ENCODE assay signal across 12 mouse cellular contexts in the genomic region with DNA sequence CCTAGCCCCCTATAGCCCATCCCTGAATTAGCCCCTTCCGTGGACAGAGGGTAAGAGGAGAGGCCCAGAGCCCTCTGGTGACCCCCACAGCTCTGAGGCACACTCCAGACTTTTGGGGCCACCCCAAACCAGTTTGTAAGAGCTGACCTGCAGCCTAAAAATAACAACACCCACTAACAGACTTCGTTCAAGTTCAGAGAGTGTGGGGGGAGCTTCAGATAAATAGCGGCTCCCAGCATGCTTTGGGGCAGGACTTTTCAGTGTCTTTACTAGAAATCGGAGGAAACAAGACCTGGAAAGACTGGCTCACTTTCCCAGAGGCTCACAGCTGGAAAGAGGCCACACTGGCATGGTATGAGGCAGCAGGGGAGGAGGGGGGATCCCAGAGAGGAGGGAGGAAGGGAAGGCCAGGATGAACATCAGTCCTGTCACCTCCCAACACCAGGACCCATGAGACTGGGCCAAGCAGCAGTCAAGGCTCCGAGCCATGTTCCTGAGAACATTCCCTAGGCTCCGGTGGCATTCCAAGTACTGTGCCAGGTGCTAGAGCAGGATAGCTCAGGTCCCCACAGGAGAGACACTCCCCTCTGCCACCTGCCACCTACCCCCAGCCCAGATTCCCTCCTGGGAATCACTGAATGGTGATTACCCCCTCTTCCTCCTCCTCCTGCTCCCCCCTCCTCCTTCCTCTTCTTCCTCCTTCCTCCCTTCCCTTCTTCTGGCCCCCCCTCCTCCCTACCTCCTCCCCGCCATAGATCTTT. TPM values are rescaled to one million over a fixed set of nuclear protein-coding genes. Genes with fewer than 3 reads are reported as not detected.
A peak's percentile ranks its signal among the peaks of the same experiment; 100 is the strongest.
DNase-seq lines count a peak whose midpoint lies in the region; ATAC-seq and TF ChIP-seq lines count a peak whose summit lies in the region.
"Had no signal": no experiment of that assay in that cellular context is flagged by ENCODE, and none has a peak within 500 bp of the region (broad histone marks: within the 10 kb centered on the region; RNA-seq: fewer than 3 reads in every experiment).

No protein-coding gene starts in this region.

- H3K9me3 ChIP-seq in liver, embryonic 11.5 days (ENCODE audit: control insufficient read depth, low read length), result no peaks in the 10 kb centered on the region
- no peaks in the 10 kb centered on the region for H3K9me3 ChIP-seq in embryonic facial prominence, embryonic 10.5 days
- H3K9me3 ChIP-seq in forebrain, embryonic 11.5 days (ENCODE audit: control insufficient read depth, low read length), result no peaks in the 10 kb centered on the region

- no peak for ATAC-seq in liver, embryonic 11.5 days (replicated peaks; ENCODE audit: low FRiP score)
- ATAC-seq in neutrophil, adult 5-6 weeks (ENCODE audit: extremely low read depth, insufficient number of reproducible peaks, low FRiP score, poor library complexity, severe bottlenecking), result 0 out of 2 replicates have a peak, but pooled peaks have one; percentile 17
- no peak for ATAC-seq in forebrain, embryonic 11.5 days (replicated peaks; ENCODE audit: low FRiP score)
- ATAC-seq in inflammation-experienced regulatory T-cells, adult 6 months, result no peak

- peak overlapping the region; percentile 20 for H3K27ac ChIP-seq in liver, adult 2 months (replicated peaks; ENCODE audit: insufficient read depth, low read depth, low read length)
- no peak overlapping the region for H3K27ac ChIP-seq in liver, embryonic 11.5 days (ENCODE audit: low read depth, low read length)
- H3K27ac ChIP-seq in embryonic facial prominence, embryonic 10.5 days (replicated peaks), result peak overlapping the region; percentile 69
- H3K27ac ChIP-seq in forebrain, embryonic 11.5 days (ENCODE audit: low read depth, low read length), result no peak overlapping the region

- peaks cover 8% of the 10 kb centered on the region; the same call in 1 of the 2 replicates for H3K79me2 ChIP-seq in liver, adult 2 months (ENCODE audit: control insufficient read depth, insufficient read depth, low read length)

- no peak for TF ChIP-seq POLR2A in liver, adult 2 months (IDR thresholded peaks at IDR 0.05; ENCODE audit: extremely low read depth, insufficient read depth, low read length)

- H3K4me2 ChIP-seq in liver, embryonic 11.5 days, result no peak overlapping the region
- no peak overlapping the region for H3K4me2 ChIP-seq in forebrain, embryonic 11.5 days (ENCODE audit: low read depth, low read length, severe bottlenecking)

- no peak overlapping the region for H3K9ac ChIP-seq in liver, adult 2 months (ENCODE audit: low read depth, low read length)
- no peak overlapping the region for H3K9ac ChIP-seq in liver, embryonic 11.5 days (ENCODE audit: low read depth, low read length)
- H3K9ac ChIP-seq in forebrain, embryonic 11.5 days (ENCODE audit: low read length), result no peak overlapping the region

- DNase-seq in gastrocnemius, postnatal 10 days, result peak; percentile 25
- no peak for DNase-seq in gastrocnemius, adult 18-20 months (ENCODE audit: low spot score)
- DNase-seq in liver, adult 2 months (ENCODE audit: extremely low read depth, low read depth, low spot score), result no peak
- no peak for DNase-seq in liver, embryonic 11.5 days (ENCODE audit: low spot score)
- no peak for DNase-seq in embryonic facial prominence, embryonic 10.5 days (ENCODE audit: low spot score)
- no peak for DNase-seq in forebrain, embryonic 11.5 days (ENCODE audit: low spot score)
- DNase-seq: cerebellum, postnatal 25 days; lung, postnatal 14 days; right cerebral cortex, postnatal 4 days had no signal

- WGBS in liver, adult 2 months, result 62% methylated on average over 7 of the region's 7 CpGs
- 74% methylated on average over 7 of the region's 7 CpGs for WGBS in liver, embryonic 11.5 days
- 70% methylated on average over 7 of the region's 7 CpGs for WGBS in embryonic facial prominence, embryonic 10.5 days
- WGBS in forebrain, embryonic 11.5 days, result 78% methylated on average over 7 of the region's 7 CpGs

- peaks cover 45% of the 10 kb centered on the region for H3K4me1 ChIP-seq in liver, adult 2 months (ENCODE audit: control insufficient read depth, insufficient read depth, low read length)
- H3K4me1 ChIP-seq in liver, embryonic 11.5 days (replicated peaks; ENCODE audit: control insufficient read depth, insufficient read depth, low read length), result peaks cover 21% of the 10 kb centered on the region
- H3K4me1 ChIP-seq in embryonic facial prominence, embryonic 10.5 days, result peaks cover 52% of the 10 kb centered on the region
- H3K4me1 ChIP-seq in forebrain, embryonic 11.5 days (replicated peaks; ENCODE audit: control insufficient read depth, insufficient read depth, low read length), result no peaks in the 10 kb centered on the region

- no peak overlapping the region for H3K4me3 ChIP-seq in liver, adult 2 months (ENCODE audit: insufficient read depth, low read depth, low read length)
- no peak overlapping the region for H3K4me3 ChIP-seq in liver, embryonic 11.5 days (ENCODE audit: low read depth, low read length)
- H3K4me3 ChIP-seq in embryonic facial prominence, embryonic 10.5 days, result no peak overlapping the region
- no peak overlapping the region for H3K4me3 ChIP-seq in forebrain, embryonic 11.5 days (ENCODE audit: low read depth, low read length)
- H3K4me3 ChIP-seq: erythroblast, embryonic 14.5 days had no signal

- TF ChIP-seq CTCF in liver, adult 2 months (IDR thresholded peaks at IDR 0.05; ENCODE audit: low read depth, low read length), result no peak

- peaks cover 15% of the 10 kb centered on the region for H3K36me3 ChIP-seq in liver, adult 2 months (ENCODE audit: control insufficient read depth, insufficient read depth, low read length)
- no peaks in the 10 kb centered on the region for H3K36me3 ChIP-seq in liver, embryonic 11.5 days (ENCODE audit: control insufficient read depth, insufficient read depth, low read length)
- H3K36me3 ChIP-seq in embryonic facial prominence, embryonic 10.5 days (replicated peaks), result peaks cover 61% of the 10 kb centered on the region
- H3K36me3 ChIP-seq in forebrain, embryonic 11.5 days (ENCODE audit: control insufficient read depth, insufficient read depth, low read length), result no peaks in the 10 kb centered on the region

- no peaks in the 10 kb centered on the region for H3K27me3 ChIP-seq in liver, adult 2 months (ENCODE audit: control insufficient read depth, insufficient read depth, low read length)
- no peaks in the 10 kb centered on the region for H3K27me3 ChIP-seq in liver, embryonic 11.5 days (replicated peaks; ENCODE audit: control insufficient read depth, insufficient read depth, low read length)
- no peaks in the 10 kb centered on the region for H3K27me3 ChIP-seq in embryonic facial prominence, embryonic 10.5 days (replicated peaks; ENCODE audit: low read depth, poor library complexity, severe bottlenecking)
- H3K27me3 ChIP-seq in forebrain, embryonic 11.5 days (ENCODE audit: control insufficient read depth, insufficient read depth, low read length), result no peaks in the 10 kb centered on the region

RNA-seq across cellular contexts. Expression of a gene that starts 20.7 kb away (rescaled TPM):
- 10 to 100 TPM; 65.9 to 66.6 TPM for total RNA-seq in gastrocnemius, postnatal 10 days (2021)
- 10 to 100 TPM; 53.7 to 60.4 TPM for total RNA-seq in gastrocnemius, adult 18-20 months (2021)
- 27.3 and 28.7 TPM in 2 replicates for total RNA-seq in liver, adult 2 months (2014; rRNA removed)
- 53.0 and 57.7 TPM in 2 replicates for polyA plus RNA-seq in liver, adult 2 months (2012; rRNA removed)
- polyA plus RNA-seq in liver, embryonic 11.5 days (2014; fragmentation: Nextera tagmentation; extraction: Ambion mirVana), result 11.3 and 13.4 TPM in 2 replicates
- polyA plus RNA-seq in embryonic facial prominence, embryonic 10.5 days (2016; fragmentation: Nextera tagmentation; extraction: Ambion mirVana), result 12.9 and 15.2 TPM in 2 replicates
- total RNA-seq in neutrophil, adult 5-6 weeks (2017), result 10.1 TPM in 2 replicates
- polyA plus RNA-seq in forebrain, embryonic 11.5 days (2014; fragmentation: Nextera tagmentation; extraction: Ambion mirVana), result 12.8 and 15.2 TPM in 2 replicates
- polyA plus RNA-seq in inflammation-experienced regulatory T-cells, adult 6 months (2017; shearing (Covaris generic)), result under 1 TPM; 0.11 to 0.28 (median 0.23) TPM

RNA-seq across cellular contexts. Expression of a gene that starts 54.2 kb away (rescaled TPM):
- total RNA-seq in gastrocnemius, postnatal 10 days (2021), result 10 to 100 TPM; 35.7 to 39.2 TPM
- total RNA-seq in gastrocnemius, adult 18-20 months (2021), result 10 to 100 TPM; 27.3 to 33.8 TPM
- 19.4 and 31.1 TPM in 2 replicates for total RNA-seq in liver, adult 2 months (2014; rRNA removed)
- polyA plus RNA-seq in liver, adult 2 months (2012; rRNA removed), result 76.3 and 80.6 TPM in 2 replicates
- polyA plus RNA-seq in liver, embryonic 11.5 days (2014; fragmentation: Nextera tagmentation; extraction: Ambion mirVana), result 96.3 and 97.0 TPM in 2 replicates
- polyA plus RNA-seq in embryonic facial prominence, embryonic 10.5 days (2016; fragmentation: Nextera tagmentation; extraction: Ambion mirVana), result 76.6 and 77.0 TPM in 2 replicates
- total RNA-seq in neutrophil, adult 5-6 weeks (2017), result 10.2 and 11.5 TPM in 2 replicates
- polyA plus RNA-seq in forebrain, embryonic 11.5 days (2014; fragmentation: Nextera tagmentation; extraction: Ambion mirVana), result 34.8 and 38.4 TPM in 2 replicates
- polyA plus RNA-seq in inflammation-experienced regulatory T-cells, adult 6 months (2017; shearing (Covaris generic)), result 10 to 100 TPM; 19.9 to 30.3 (median 23.0) TPM

Comparison
In these comparisons a context has a peak if more than half of its experiments do, and no peak if none do; other contexts are left out.
1. H3K27ac ChIP-seq: peak in liver, adult 2 months (single experiment) and embryonic facial prominence, embryonic 10.5 days (single experiment); none in liver, embryonic 11.5 days (single experiment) and forebrain, embryonic 11.5 days (single experiment).